Mouse (Mus musculus) liver, embryonic 13.5 days (tissue): Measurements from ENCODE around the gene Tpo. TPM values are rescaled to one million over a fixed set of nuclear protein-coding genes. Genes with fewer than 3 reads are reported as not detected.

Source experiments
- ATAC-seq: fragments of 200-750 bp; cut with Nextera tagmentation; 2 replicates; pipeline ENCODE4 v1.8.0; 2017; ENCODE audit warnings: low read depth, mild to moderate bottlenecking, moderate number of reproducible peaks, moderate library complexity
- DNase-seq: peaks from one replicate; pipeline ENCODE4 v3.0.0; 2022
- H3K27ac ChIP-seq: fragments of 300-500 bp; sonication (generic); 2 replicates; pipeline ENCODE4 v1.5.1; 2015; ENCODE audit warnings: moderate library complexity, mild to moderate bottlenecking, inconsistent platforms
- H3K27me3 ChIP-seq: fragments of 300-500 bp; sonication (generic); 2 replicates; pipeline ENCODE4 v1.6.1; 2015; ENCODE audit warnings: mild to moderate bottlenecking, inconsistent platforms
- H3K36me3 ChIP-seq: fragments of 300-500 bp; sonication (generic); 2 replicates; pipeline ENCODE4 v1.6.1; 2015; ENCODE audit warnings: mild to moderate bottlenecking, inconsistent platforms
- H3K4me1 ChIP-seq: fragments of 300-500 bp; sonication (generic); replicated peaks from 2 replicates; pipeline ENCODE4 v1.6.1; 2015; ENCODE audit warnings: inconsistent platforms
- H3K4me2 ChIP-seq: fragments of 300-500 bp; sonication (generic); 2 replicates; pipeline ENCODE4 v1.6.1; 2015; ENCODE audit warnings: inconsistent platforms, mild to moderate bottlenecking, moderate library complexity
- H3K4me3 ChIP-seq: fragments of 300-500 bp; sonication (generic); replicated peaks from 2 replicates; pipeline ENCODE4 v1.5.1; 2015; ENCODE audit warnings: mild to moderate bottlenecking, inconsistent platforms
- H3K9ac ChIP-seq: fragments of 300-500 bp; sonication (generic); 2 replicates; pipeline ENCODE4 v1.6.1; 2015; ENCODE audit warnings: mild to moderate bottlenecking, inconsistent platforms
- H3K9me3 ChIP-seq: fragments of 300-500 bp; sonication (generic); replicated peaks from 2 replicates; pipeline ENCODE4 v1.6.1; 2016; ENCODE audit warnings: inconsistent platforms
- WGBS: fragments of 180-500 bp; shearing (Covaris S2); methylation state at CpG from one replicate; pipeline ENCODE4 v1.1.7; 2015; ENCODE audit not compliant: insufficient replicate concordance; 5-methylcytosine and 5-hydroxymethylcytosine counted together
- polyA plus RNA-seq: library from polyadenylated mRNA; unstranded; fragments of >200 nt; fragmentation: Nextera tagmentation; extraction: Ambion mirVana; gene quantifications from 2 replicates; pipeline ENCODE4 v1.2.1, GENCODE M21; 2015

Gene Tpo
- polyA plus RNA-seq, 1 experiment from 2014 or later, result not detected

GRCm38 (mm10) chr12:30006586-30006985 is 125.8 kb downstream of the Tpo start:
- Histone ChIP-seq H3K9ac (no peak overlapping the region), H3K4me1 (no peaks in the 10 kb centered on the region), H3K9me3 (no peaks in the 10 kb centered on the region), H3K27ac (no peak overlapping the region), H3K27me3 (no peaks in the 10 kb centered on the region), H3K4me2 (no peak overlapping the region), H3K36me3 (peaks cover 4% of the 10 kb centered on the region; the same call in 1 of the 2 replicates), H3K4me3 (no peak overlapping the region)
- WGBS, result 57% methylated on average over 9 of the region's 9 CpGs
- ATAC-seq (no peak), DNase-seq (no peak)

Other genes with a start within 250 kb of the Tpo start
- gene Pxdn, start 195.0 kb downstream of the Tpo start, polyA plus RNA-seq, result 4.8 and 5.9 TPM in 2 replicates
- gene Sntg2, start 240.8 kb upstream of the Tpo start, polyA plus RNA-seq, result 0.29 and 0.32 TPM in 2 replicates